11 mouse cellular contexts compared by ENCODE assay signal in genomic region chr7:126766201-126766600, GRCm38 (mm10). TPM values are rescaled to one million over a fixed set of nuclear protein-coding genes. Genes with fewer than 3 reads are reported as not detected.
DNase-seq lines count a peak whose midpoint lies in the region; ATAC-seq and TF ChIP-seq lines count a peak whose summit lies in the region.
"Had no signal": no experiment of that assay in that cellular context is flagged by ENCODE, and none has a peak within 500 bp of the region (broad histone marks: within the 10 kb centered on the region; RNA-seq: fewer than 3 reads in every experiment).

Gdpd3 (plus strand) TSS chr7:126766334.

- WGBS in forebrain, embryonic 11.5 days, result 95% methylated on average over 16 of the region's 16 CpGs
- 95% methylated on average over 16 of the region's 16 CpGs for WGBS in forebrain, embryonic 10.5 days
- 98% methylated on average over 16 of the region's 16 CpGs for WGBS in thymus, adult 2 months
- 89% methylated on average over 16 of the region's 16 CpGs for WGBS in stomach, embryonic 15.5 days

- no peak within 1 kb of the TSS for H3K9ac ChIP-seq in forebrain, embryonic 11.5 days (ENCODE audit: low read length)
- no peak within 1 kb of the TSS for H3K9ac ChIP-seq in stomach, embryonic 15.5 days
- H3K9ac ChIP-seq: hindbrain, embryonic 12.5 days; neural tube, embryonic 15.5 days had no signal

- intact Hi-C loops in left cerebral cortex, postnatal 10 days (cut with DNase I), result no loop called here

- no peak for ATAC-seq in forebrain, embryonic 11.5 days (replicated peaks; ENCODE audit: low FRiP score)
- 0 out of 2 replicates have a peak, but pooled peaks have one; percentile 48 for ATAC-seq in stomach, embryonic 15.5 days (ENCODE audit: insufficient read depth, low FRiP score, low read depth)

- H3K27ac ChIP-seq in forebrain, embryonic 11.5 days (ENCODE audit: low read depth, low read length), result no peak within 1 kb of the TSS
- no peak within 1 kb of the TSS for H3K27ac ChIP-seq in forebrain, embryonic 10.5 days
- no peak within 1 kb of the TSS for H3K27ac ChIP-seq in thymus, adult 2 months (ENCODE audit: control insufficient read depth, insufficient read depth, low read length)
- no peak within 1 kb of the TSS for H3K27ac ChIP-seq in stomach, embryonic 15.5 days
- H3K27ac ChIP-seq: hindbrain, embryonic 12.5 days; neural tube, embryonic 15.5 days had no signal

- DNase-seq in forebrain, embryonic 11.5 days (ENCODE audit: low spot score), result peak; percentile 46
- DNase-seq in forebrain, embryonic 10.5 days (ENCODE audit: extremely low spot score, low spot score), result no peak
- DNase-seq in thymus, adult 2 months, result no peak
- no peak for DNase-seq in thymus, postnatal 14 days
- peak; percentile 78 for DNase-seq in kidney, postnatal 14 days
- no peak for DNase-seq in neural tube, embryonic 10.5 days (ENCODE audit: extremely low spot score, low spot score)
- no peak for DNase-seq in left cerebral cortex, postnatal 10 days (ENCODE audit: extremely low spot score in 1 of 2, low spot score in 2 of 2)
- DNase-seq: gastrocnemius, postnatal 14 days had no signal

- H3K27me3 ChIP-seq in forebrain, embryonic 11.5 days (ENCODE audit: control insufficient read depth, insufficient read depth, low read length), result no peaks in the 10 kb centered on the region
- H3K27me3 ChIP-seq in forebrain, embryonic 10.5 days (ENCODE audit: poor library complexity, severe bottlenecking), result no peaks in the 10 kb centered on the region
- H3K27me3 ChIP-seq in thymus, adult 2 months (ENCODE audit: control insufficient read depth, insufficient read depth, low read length), result no peaks in the 10 kb centered on the region
- H3K27me3 ChIP-seq in stomach, embryonic 15.5 days (replicated peaks), result no peaks in the 10 kb centered on the region
- H3K27me3 ChIP-seq: hindbrain, embryonic 12.5 days; neural tube, embryonic 15.5 days had no signal

- no peaks in the 10 kb centered on the region for H3K4me1 ChIP-seq in forebrain, embryonic 11.5 days (replicated peaks; ENCODE audit: control insufficient read depth, insufficient read depth, low read length)
- peaks cover 19% of the 10 kb centered on the region for H3K4me1 ChIP-seq in forebrain, embryonic 10.5 days
- no peaks in the 10 kb centered on the region for H3K4me1 ChIP-seq in thymus, adult 2 months (replicated peaks; ENCODE audit: control insufficient read depth, insufficient read depth, low read length)
- peaks cover 30% of the 10 kb centered on the region for H3K4me1 ChIP-seq in stomach, embryonic 15.5 days

- no peak for TF ChIP-seq CTCF in thymus, adult 2 months (IDR thresholded peaks at IDR 0.05; ENCODE audit: borderline replicate concordance, control insufficient read depth, extremely low read depth, insufficient read depth, low read length, poor library complexity)

- H3K36me3 ChIP-seq in forebrain, embryonic 11.5 days (ENCODE audit: control insufficient read depth, insufficient read depth, low read length), result no peaks in the 10 kb centered on the region; the same call in 1 of the 2 replicates
- peaks cover 98% of the 10 kb centered on the region for H3K36me3 ChIP-seq in forebrain, embryonic 10.5 days (replicated peaks)
- H3K36me3 ChIP-seq in thymus, adult 2 months (ENCODE audit: control insufficient read depth, insufficient read depth, low read length), result peaks cover 8% of the 10 kb centered on the region; the same call in 1 of the 2 replicates
- peaks cover 70% of the 10 kb centered on the region for H3K36me3 ChIP-seq in stomach, embryonic 15.5 days

- H3K4me2 ChIP-seq in forebrain, embryonic 11.5 days (ENCODE audit: low read depth, low read length, severe bottlenecking), result no peak within 1 kb of the TSS
- no peak within 1 kb of the TSS for H3K4me2 ChIP-seq in stomach, embryonic 15.5 days
- H3K4me2 ChIP-seq: hindbrain, embryonic 12.5 days; neural tube, embryonic 15.5 days had no signal

- H3K4me3 ChIP-seq in forebrain, embryonic 11.5 days (ENCODE audit: low read depth, low read length), result no peak within 1 kb of the TSS
- H3K4me3 ChIP-seq in forebrain, embryonic 10.5 days, result no peak within 1 kb of the TSS
- no peak within 1 kb of the TSS for H3K4me3 ChIP-seq in thymus, adult 2 months (ENCODE audit: control insufficient read depth, insufficient read depth, low read length)
- no peak within 1 kb of the TSS for H3K4me3 ChIP-seq in stomach, embryonic 15.5 days (replicated peaks)
- H3K4me3 ChIP-seq: hindbrain, embryonic 12.5 days; neural tube, embryonic 15.5 days had no signal

- H3K9me3 ChIP-seq in forebrain, embryonic 11.5 days (ENCODE audit: control insufficient read depth, low read length), result no peaks in the 10 kb centered on the region
- no peaks in the 10 kb centered on the region for H3K9me3 ChIP-seq in forebrain, embryonic 10.5 days
- no peaks in the 10 kb centered on the region for H3K9me3 ChIP-seq in stomach, embryonic 15.5 days
- H3K9me3 ChIP-seq: hindbrain, embryonic 12.5 days; neural tube, embryonic 15.5 days had no signal

- no peak for TF ChIP-seq POLR2A in thymus, adult 2 months (IDR thresholded peaks at IDR 0.05; ENCODE audit: control insufficient read depth, extremely low read depth, insufficient read depth, low read length, poor library complexity)

RNA-seq across cellular contexts. Expression of gene Gdpd3, which starts in this region (rescaled TPM):
- 1.5 and 1.9 TPM in 2 replicates for polyA plus RNA-seq in forebrain, embryonic 11.5 days (2014; fragmentation: Nextera tagmentation; extraction: Ambion mirVana)
- polyA plus RNA-seq in forebrain, embryonic 10.5 days (2016; fragmentation: Nextera tagmentation; extraction: Ambion mirVana), result 0.77 and 0.98 TPM in 2 replicates
- 15.7 and 106 TPM in 2 replicates for polyA plus RNA-seq in thymus, adult 2 months (2012; rRNA removed)
- polyA plus RNA-seq in stomach, embryonic 15.5 days (2015; fragmentation: Nextera tagmentation; extraction: Ambion mirVana), result 3.1 and 3.3 TPM in 2 replicates
- 1 to 10 TPM; 2.6 to 3.5 TPM for total RNA-seq in left cerebral cortex, postnatal 10 days (2021)

Comparison
In these comparisons a context has a peak if more than half of its experiments do, and no peak if none do; other contexts are left out.
1. DNase-seq: peak in forebrain, embryonic 11.5 days (single experiment) and kidney, postnatal 14 days (single experiment); none in forebrain, embryonic 10.5 days (single experiment), thymus, adult 2 months (single experiment), thymus, postnatal 14 days (single experiment), neural tube, embryonic 10.5 days (single experiment) and left cerebral cortex, postnatal 10 days (0 of 2).